Mouse (Mus musculus) layer of hippocampus, postnatal 14 days (tissue): ENCODE measurements around the gene Syndig1l. TPM values are rescaled to one million over a fixed set of nuclear protein-coding genes. Genes with fewer than 3 reads are reported as not detected.
A peak's percentile ranks its signal among the peaks of the same experiment; 100 is the strongest.

Experiments used
- DNase-seq, 2 experiments: peaks; one replicate each; pipeline ENCODE4 v3.0.0; 2021 to 2022; ENCODE audit warnings: low spot score in 2 of 2, mixed read lengths in 1 of 2
- total RNA-seq, 2 experiments: library from RNA; stranded (reverse); gene quantifications; 2 replicates each; pipeline ENCODE4 v1.2.3; 2021

Gene Syndig1l
- total RNA-seq, 2 experiments from 2014 or later = 6.6 to 6.8 TPM

- no peak for DNase-seq
Observed at GRCm38 (mm10) chr12:84674666-84675526, 23.7 kb downstream of the Syndig1l start.

- DNase-seq = no peak
Observed at GRCm38 (mm10) chr12:84671646-84672045, 27.0 kb downstream of the Syndig1l start.

GRCm38 (mm10) chr12:84670555-84670954, 28.1 kb downstream of the Syndig1l start:
- no peak for DNase-seq

DNA sequence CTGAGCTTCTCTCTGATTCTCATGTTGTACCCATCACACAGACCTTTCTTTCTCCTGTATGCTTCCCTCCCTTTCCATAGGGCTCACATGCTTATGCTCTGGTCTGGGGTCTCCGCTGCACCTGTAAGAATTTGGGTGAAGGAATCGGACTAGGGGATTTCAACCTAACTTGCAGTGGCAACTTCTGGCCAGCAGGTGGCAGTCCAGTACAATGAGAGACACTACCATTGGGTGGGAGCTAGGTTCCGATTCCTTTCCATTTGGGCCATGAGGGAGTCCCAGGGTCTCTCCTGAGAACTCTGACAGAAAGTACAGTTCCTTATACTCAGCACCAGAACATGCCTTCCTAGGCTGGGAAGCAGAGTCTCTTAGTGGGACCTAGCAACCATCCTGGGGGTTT, 44.7 kb downstream of the Syndig1l start:
- DNase-seq = peak; percentile 64 to 68

DNA sequence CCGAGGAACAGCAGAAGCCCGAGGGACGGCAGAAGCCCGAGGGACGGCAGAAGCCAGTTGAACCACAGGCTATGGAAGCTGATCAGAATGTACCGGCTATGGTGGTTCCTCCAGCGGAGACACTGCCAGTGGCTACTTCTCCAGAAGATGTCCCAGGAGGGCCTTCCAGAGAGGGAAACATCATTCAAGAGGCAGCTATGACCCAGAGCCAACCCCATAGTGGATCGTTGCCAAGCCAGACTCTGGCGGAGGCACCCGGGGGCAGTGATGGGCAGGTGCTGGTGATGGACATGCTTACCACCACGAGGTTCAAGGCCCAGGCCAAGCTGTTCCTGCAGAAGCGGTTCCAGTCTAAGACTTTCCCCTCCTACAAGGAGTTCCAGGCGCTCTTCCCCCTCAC, 48.4 kb downstream of the Syndig1l start:
- no peak for DNase-seq

GRCm38 (mm10) chr12:84640654-84641053, 58.0 kb downstream of the Syndig1l start, which contains the start of gene Vrtn:
Gene Vrtn, plus strand, starts transcription at chr12:84641019.
- DNase-seq = no peak

DNA sequence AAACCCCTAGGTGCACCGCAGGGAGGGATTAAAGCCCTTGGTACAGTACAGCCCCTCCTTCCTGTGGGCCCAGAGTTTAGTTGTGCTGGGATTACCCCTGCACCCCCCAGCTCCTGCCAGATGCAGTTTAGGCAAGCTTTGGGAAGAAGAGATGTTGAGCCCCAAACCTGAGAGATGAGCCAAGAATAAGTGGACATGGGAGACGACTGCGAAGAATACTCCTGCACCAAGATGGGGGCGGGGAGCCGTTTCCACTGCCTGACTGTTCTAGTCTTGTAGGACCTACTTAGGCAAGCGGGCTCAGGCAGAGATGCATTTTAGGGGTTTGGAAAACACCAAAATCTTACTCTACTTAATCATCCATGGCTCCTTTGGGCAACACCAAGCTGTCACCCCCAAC, 58.4 kb downstream of the Syndig1l start:
- no peak for DNase-seq

DNA sequence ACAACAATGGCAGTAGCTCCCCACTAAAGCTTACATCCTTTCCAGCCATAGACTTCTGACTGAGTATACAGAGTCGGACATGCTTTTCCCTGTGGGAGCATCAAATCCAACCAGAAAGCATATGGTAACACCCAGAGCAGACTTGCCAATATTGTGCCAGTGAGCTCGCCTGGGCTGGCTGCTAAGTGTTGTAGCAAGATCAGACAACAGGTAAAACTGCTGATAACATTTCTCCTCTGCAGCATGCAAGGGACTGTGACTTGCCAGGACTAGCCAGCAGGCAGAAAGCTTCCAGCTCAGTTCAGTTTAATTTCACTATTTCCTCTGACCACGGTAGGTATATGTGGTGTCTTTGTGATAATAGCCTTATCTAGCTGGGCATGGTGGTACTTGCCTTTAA, 66.8 kb downstream of the Syndig1l start:
- no peak for DNase-seq

Other genes starting within 250 kb of the Syndig1l start
- 10 to 100 TPM; 45.5 to 51.4 TPM for gene Aldh6a1, start 247.8 kb downstream of the Syndig1l start, total RNA-seq
- gene Lin52, start 247.4 kb downstream of the Syndig1l start, total RNA-seq = 10 to 100 TPM; 17.4 to 20.3 TPM
- gene Vsx2, start 129.1 kb downstream of the Syndig1l start, total RNA-seq = under 1 TPM; 0.23 to 0.31 TPM
- 10 to 100 TPM; 15.6 to 15.7 TPM for gene Abcd4, start 81.4 kb downstream of the Syndig1l start, total RNA-seq
- gene Vrtn, start 57.8 kb downstream of the Syndig1l start, total RNA-seq = not detected
- 10 to 100 TPM; 39.0 to 41.4 TPM for gene Npc2, start 74.3 kb upstream of the Syndig1l start, total RNA-seq
- gene Isca2, start 74.4 kb upstream of the Syndig1l start, total RNA-seq = 10 to 100 TPM; 61.5 to 62.6 TPM
- gene Ltbp2, start 177.7 kb upstream of the Syndig1l start, total RNA-seq = 1 to 10 TPM in 1 of 2 experiments, under 1 TPM in 1; 0.74 to 1.3 TPM